Mouse (Mus musculus) myocyte (in vitro differentiated cells): ENCODE results near the gene Fgf3.

Experiments used
- E2F4 ChIP-seq: IDR thresholded peaks from one replicate; pipeline ENCODE4 v1.6.1; 2011; ENCODE audit warnings: mild to moderate bottlenecking, control low read depth, moderate library complexity; ENCODE audit not compliant: insufficient read depth
- POLR2A ChIP-seq: IDR thresholded peaks from one replicate; pipeline ENCODE4 v1.6.1; 2011; ENCODE audit warnings: low read depth, mild to moderate bottlenecking, control low read depth, moderate library complexity; ENCODE audit not compliant: insufficient read length
- POLR2AphosphoS2 ChIP-seq: IDR thresholded peaks from one replicate; pipeline ENCODE4 v1.6.1; 2011; ENCODE audit warnings: low read depth, control low read depth; ENCODE audit not compliant: insufficient read length
- USF1 ChIP-seq: IDR thresholded peaks from one replicate; pipeline ENCODE4 v1.6.1; 2011; ENCODE audit warnings: low read depth, mild to moderate bottlenecking, control low read depth, moderate library complexity

DNA sequence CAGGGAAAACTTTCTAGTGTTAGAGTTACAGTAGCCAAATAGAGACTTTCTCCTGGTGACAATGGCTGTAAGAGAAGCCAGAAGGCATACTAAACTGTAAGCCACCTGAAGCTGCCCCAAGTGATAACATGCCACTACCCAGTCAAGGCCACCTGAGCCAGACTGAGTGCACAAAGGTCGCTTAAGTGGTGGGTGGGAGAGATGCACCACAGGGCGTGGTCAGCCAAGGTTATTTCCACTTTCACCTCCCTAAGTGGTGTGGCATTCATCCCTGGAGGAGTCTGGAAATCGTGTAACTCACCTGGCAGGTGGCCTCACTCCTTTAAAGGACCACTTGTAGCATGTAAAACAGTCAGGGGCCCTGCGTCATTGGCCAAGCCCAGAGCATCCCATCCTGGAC lies 29.3 kb downstream of the Fgf3 start:
- TF ChIP-seq POLR2A (no peak), POLR2AphosphoS2 (no peak), USF1 (no peak), E2F4 (no peak)
